Mouse (Mus musculus) kidney, adult 11 months (tissue): ENCODE data around the gene E2f2.

Experiments used
- DNase-seq: peaks from one replicate; pipeline ENCODE4 v3.0.0; 2022

The E2f2 gene

GRCm38 (mm10) chr4:136172011-136172541 is at the start of gene E2f2:
TSS of gene E2f2 (plus strand) at chr4:136172394.
- DNase-seq = peak; percentile 59

GRCm38 (mm10) chr4:136123111-136123791 is 48.9 kb upstream of the E2f2 start:
- DNase-seq = no peak

GRCm38 (mm10) chr4:136123792-136124161 is 48.4 kb upstream of the E2f2 start:
- DNase-seq = no peak

GRCm38 (mm10) chr4:136124581-136124980 is 47.6 kb upstream of the E2f2 start:
- no peak for DNase-seq

GRCm38 (mm10) chr4:136125458-136125857 is 46.7 kb upstream of the E2f2 start:
- no peak for DNase-seq

GRCm38 (mm10) chr4:136126019-136126418 is 46.2 kb upstream of the E2f2 start:
- DNase-seq = no peak

GRCm38 (mm10) chr4:136127670-136128069 is 44.5 kb upstream of the E2f2 start:
- DNase-seq = no peak

GRCm38 (mm10) chr4:136129842-136130241 is 42.4 kb upstream of the E2f2 start:
- DNase-seq = no peak

- DNase-seq = no peak
Measured at GRCm38 (mm10) chr4:136133801-136134200, 38.4 kb upstream of the E2f2 start.

- no peak for DNase-seq
Measured at GRCm38 (mm10) chr4:136134418-136134977, 37.7 kb upstream of the E2f2 start.

GRCm38 (mm10) chr4:136134978-136135873 is 37.0 kb upstream of the E2f2 start:
- DNase-seq = no peak

- DNase-seq = peak; percentile 40
Measured at GRCm38 (mm10) chr4:136135874-136136728, 36.1 kb upstream of the E2f2 start.

- peak; percentile 42 for DNase-seq
Measured at GRCm38 (mm10) chr4:136139326-136140110, 32.7 kb upstream of the E2f2 start.

GRCm38 (mm10) chr4:136140327-136141250 is 31.6 kb upstream of the E2f2 start:
- DNase-seq = peak; percentile 96

- DNase-seq = no peak
Measured at GRCm38 (mm10) chr4:136142267-136143192, 29.7 kb upstream of the E2f2 start.

- DNase-seq = peak; percentile 97
Measured at GRCm38 (mm10) chr4:136143193-136143976, 28.8 kb upstream of the E2f2 start, which contains the start of gene Id3. TSS of gene Id3 (plus strand) at chr4:136143497.

- DNase-seq = peak; percentile 85
Measured at GRCm38 (mm10) chr4:136144126-136144926, 27.9 kb upstream of the E2f2 start.

GRCm38 (mm10) chr4:136144927-136145292 is 27.3 kb upstream of the E2f2 start:
- no peak for DNase-seq
